Mouse (Mus musculus) CH12.LX (cell line): Measurements from ENCODE around the gene Gm48551. TPM values are rescaled to one million over a fixed set of nuclear protein-coding genes. Genes with fewer than 3 reads are reported as not detected.
A peak's percentile ranks its signal among the peaks of the same experiment; 100 is the strongest.

Experiments
- DNase-seq: peaks from one replicate; pipeline ENCODE4 v3.0.0-alpha.2; 2013; ENCODE audit errors: extremely low read depth
- H3K27ac ChIP-seq: 2 replicates; pipeline ENCODE4 v1.5.1; 2012; ENCODE audit warnings: low read depth, mild to moderate bottlenecking, control low read depth, moderate library complexity; ENCODE audit not compliant: insufficient read depth
- H3K27me3 ChIP-seq: replicated peaks from 2 replicates; pipeline ENCODE3; 2012; ENCODE audit warnings: inconsistent platforms
- H3K36me3 ChIP-seq, 2 experiments: replicated peaks in 1 of 2; 2 replicates each; pipeline versions ENCODE3 to v1.6.1; 2012; ENCODE audit warnings: inconsistent platforms in 1 of 2, low read length in 1 of 2, mild to moderate bottlenecking in 1 of 2, mixed read lengths in 1 of 2, moderate library complexity in 1 of 2; ENCODE audit not compliant: control insufficient read depth in 1 of 2, insufficient read depth in 1 of 2
- H3K4me1 ChIP-seq, 2 experiments: 2 replicates each; pipeline ENCODE4 v1.6.1; 2012; ENCODE audit warnings: inconsistent platforms in 1 of 2, moderate library complexity in 1 of 2; ENCODE audit not compliant: insufficient read depth in 2 of 2, control insufficient read depth in 1 of 2
- H3K4me2 ChIP-seq: 2 replicates; pipeline ENCODE4 v1.6.1; 2012; ENCODE audit warnings: low read depth, mild to moderate bottlenecking, control low read depth; ENCODE audit not compliant: poor library complexity, insufficient read depth, severe bottlenecking
- H3K4me3 ChIP-seq, 3 experiments: fragments of 150-350 bp in 1 of 3; sonication (generic) in 1 of 3; replicated peaks in 1 of 3; 2 replicates each; pipeline versions ENCODE3 to v1.5.1; 2011 to 2012; ENCODE audit warnings: low read depth in 2 of 3, low read length in 2 of 3, mild to moderate bottlenecking in 2 of 3, moderate library complexity in 2 of 3, control low read depth in 1 of 3, improper control_type of control experiment in 1 of 3, inconsistent platforms in 1 of 3, mixed read lengths in 1 of 3; ENCODE audit not compliant: poor library complexity in 1 of 3
- H3K79me2 ChIP-seq: replicated peaks from 2 replicates; pipeline ENCODE4 v1.6.1; 2012; ENCODE audit warnings: mild to moderate bottlenecking, moderate library complexity; ENCODE audit not compliant: control insufficient read depth, poor library complexity, insufficient read depth, severe bottlenecking; ENCODE audit errors: extremely low read depth
- H3K9ac ChIP-seq: 2 replicates; pipeline ENCODE4 v1.6.1; 2012; ENCODE audit warnings: low read depth, mild to moderate bottlenecking, control low read depth, moderate library complexity; ENCODE audit not compliant: insufficient read depth
- H3K9me3 ChIP-seq: replicated peaks from 2 replicates; pipeline ENCODE3; 2012; ENCODE audit warnings: low read length, inconsistent platforms, mixed read lengths
- BHLHE40 ChIP-seq: IDR thresholded peaks from 2 replicates; pipeline ENCODE4 v1.6.1; 2011; ENCODE audit warnings: mild to moderate bottlenecking, low read depth, low read length, improper control_type of control experiment
- CHD2 ChIP-seq: IDR thresholded peaks from 2 replicates; pipeline ENCODE4 v1.6.1; 2011; ENCODE audit warnings: low read length, improper control_type of control experiment
- CTCF ChIP-seq, 2 experiments: IDR thresholded peaks in 1 of 2; conservative IDR thresholded peaks in 1 of 2; 2 replicates each; pipeline ENCODE4 v1.5.1; 2011 to 2012; ENCODE audit warnings: low read depth in 2 of 2, low read length in 2 of 2, improper control_type of control experiment in 1 of 2, inconsistent platforms in 1 of 2, mild to moderate bottlenecking in 1 of 2, moderate library complexity in 1 of 2
- E2F4 ChIP-seq: IDR thresholded peaks from 2 replicates; pipeline ENCODE4 v1.6.1; 2011; ENCODE audit warnings: low read depth, low read length, improper control_type of control experiment; ENCODE audit not compliant: insufficient replicate concordance
- EP300 ChIP-seq: IDR thresholded peaks from 2 replicates; pipeline ENCODE4 v1.6.1; 2011; ENCODE audit warnings: low read length, improper control_type of control experiment
- ETS1 ChIP-seq: conservative IDR thresholded peaks from 2 replicates; pipeline ENCODE4 v1.6.1; 2012; ENCODE audit warnings: low read depth, mild to moderate bottlenecking, inconsistent platforms, low read length, improper control_type of control experiment, moderate library complexity
- GABPA ChIP-seq: IDR thresholded peaks from 2 replicates; pipeline ENCODE4 v1.6.1; 2012; ENCODE audit warnings: low read depth, low read length, improper control_type of control experiment, inconsistent platforms; ENCODE audit not compliant: insufficient replicate concordance
- HCFC1 ChIP-seq: IDR thresholded peaks from 2 replicates; pipeline ENCODE4 v1.6.1; 2012; ENCODE audit warnings: low read depth, mild to moderate bottlenecking, inconsistent platforms, low read length, improper control_type of control experiment
- JUN ChIP-seq: IDR thresholded peaks from 2 replicates; pipeline ENCODE4 v1.6.1; 2011; ENCODE audit warnings: low read depth, mild to moderate bottlenecking, low read length, improper control_type of control experiment, moderate library complexity; ENCODE audit not compliant: insufficient read depth
- JUND ChIP-seq: conservative IDR thresholded peaks from 2 replicates; pipeline ENCODE4 v1.6.1; 2011; ENCODE audit warnings: low read depth, low read length, improper control_type of control experiment
- KAT2A ChIP-seq: IDR thresholded peaks from 2 replicates; pipeline ENCODE4 v1.6.1; 2012; ENCODE audit warnings: low read length, improper control_type of control experiment, inconsistent platforms; ENCODE audit not compliant: insufficient replicate concordance
- MAFK ChIP-seq: IDR thresholded peaks from 2 replicates; pipeline ENCODE4 v1.6.1; 2011; ENCODE audit warnings: low read length, improper control_type of control experiment; ENCODE audit not compliant: insufficient replicate concordance
- MAX ChIP-seq: IDR thresholded peaks from 2 replicates; pipeline ENCODE4 v1.6.1; 2011; ENCODE audit warnings: low read length, improper control_type of control experiment
- MAZ ChIP-seq: IDR thresholded peaks from 2 replicates; pipeline ENCODE4 v1.6.1; 2012; ENCODE audit warnings: low read depth, mild to moderate bottlenecking, inconsistent platforms, low read length, improper control_type of control experiment, moderate library complexity
- MEF2A ChIP-seq: IDR thresholded peaks from 2 replicates; pipeline ENCODE4 v1.6.1; 2014; ENCODE audit warnings: low read depth, mild to moderate bottlenecking, inconsistent platforms, low read length, improper control_type of control experiment, borderline replicate concordance
- MXI1 ChIP-seq: IDR thresholded peaks from 2 replicates; pipeline ENCODE4 v1.6.1; 2011; ENCODE audit warnings: mild to moderate bottlenecking, low read depth, low read length, improper control_type of control experiment
- MYC ChIP-seq: IDR thresholded peaks from 2 replicates; pipeline ENCODE4 v1.6.1; 2011; ENCODE audit warnings: low read depth, mild to moderate bottlenecking, improper control_type of control experiment, low read length
- NELFE ChIP-seq: IDR thresholded peaks from 2 replicates; pipeline ENCODE4 v1.6.1; 2011; ENCODE audit warnings: low read depth, low read length, improper control_type of control experiment
- NRF1 ChIP-seq: IDR thresholded peaks from 2 replicates; pipeline ENCODE4 v1.6.1; 2014; ENCODE audit warnings: low read depth, mild to moderate bottlenecking, inconsistent platforms, low read length, improper control_type of control experiment, moderate library complexity
- PAX5 ChIP-seq: IDR thresholded peaks from 2 replicates; pipeline ENCODE4 v1.6.1; 2012; ENCODE audit warnings: low read length, inconsistent platforms, mixed read lengths
- POLR2A ChIP-seq: IDR thresholded peaks from 2 replicates; pipeline ENCODE4 v1.6.1; 2011; ENCODE audit warnings: low read depth, mild to moderate bottlenecking, improper control_type of control experiment, low read length
- POLR2AphosphoS2 ChIP-seq: IDR thresholded peaks from 2 replicates; pipeline ENCODE4 v1.6.1; 2011; ENCODE audit warnings: low read depth, low read length, improper control_type of control experiment
- RAD21 ChIP-seq: IDR thresholded peaks from 2 replicates; pipeline ENCODE4 v1.6.1; 2011; ENCODE audit warnings: low read depth, mild to moderate bottlenecking, low read length, improper control_type of control experiment, moderate library complexity
- SIN3A ChIP-seq: IDR thresholded peaks from 2 replicates; pipeline ENCODE4 v1.6.1; 2012; ENCODE audit warnings: low read length, improper control_type of control experiment, inconsistent platforms
- SMC3 ChIP-seq: IDR thresholded peaks from 2 replicates; pipeline ENCODE4 v1.6.1; 2011; ENCODE audit warnings: low read depth, low read length, improper control_type of control experiment
- TCF12 ChIP-seq: IDR thresholded peaks from 2 replicates; pipeline ENCODE4 v1.6.1; 2014; ENCODE audit warnings: low read depth, mild to moderate bottlenecking, inconsistent platforms, low read length, improper control_type of control experiment
- UBTF ChIP-seq: IDR thresholded peaks from 2 replicates; pipeline ENCODE4 v1.6.1; 2012; ENCODE audit warnings: low read depth, mild to moderate bottlenecking, inconsistent platforms, low read length, improper control_type of control experiment, moderate library complexity
- USF1 ChIP-seq: IDR thresholded peaks from 2 replicates; pipeline ENCODE4 v1.6.1; 2014; ENCODE audit warnings: low read depth, mild to moderate bottlenecking, inconsistent platforms, low read length, improper control_type of control experiment
- USF2 ChIP-seq: conservative IDR thresholded peaks from 2 replicates; pipeline ENCODE4 v1.6.1; 2011; ENCODE audit warnings: low read depth, low read length, improper control_type of control experiment
- ZC3H11A ChIP-seq: IDR thresholded peaks from 2 replicates; pipeline ENCODE4 v1.6.1; 2012; ENCODE audit warnings: low read depth, mild to moderate bottlenecking, inconsistent platforms, low read length, improper control_type of control experiment
- ZMIZ1 ChIP-seq: IDR thresholded peaks from 2 replicates; pipeline ENCODE4 v1.6.1; 2012; ENCODE audit warnings: low read depth, mild to moderate bottlenecking, inconsistent platforms, low read length, improper control_type of control experiment
- ZNF384 ChIP-seq: IDR thresholded peaks from 2 replicates; pipeline ENCODE4 v1.6.1; 2012; ENCODE audit warnings: low read depth, low read length, improper control_type of control experiment, inconsistent platforms
- dilution Hi-C: fragments of 300-500 bp; cut with MboI; formaldehyde crosslinking; loops from 2 replicates; pipeline ENCODE4 v1.14.3; 2020; ENCODE audit warnings: low sequenced_read_pairs; ENCODE audit not compliant: extremely low pct_unique_long_range_greater_than_20kb, extremely low pct_ligation_motif_present
- in situ Hi-C: fragments of 300-500 bp; cut with MboI; formaldehyde crosslinking; loops from 3 replicates; pipeline ENCODE4 v1.14.3; 2019; ENCODE audit warnings: low sequenced_read_pairs, low pct_ligation_motif_present, low pct_unique_long_range_greater_than_20kb, mixed read lengths
- polyA plus RNA-seq: library from polyadenylated mRNA; unstranded; fragments of >175 nt; gene quantifications from 2 replicates; pipeline ENCODE4 v1.2.1, GENCODE M21; 2012; ENCODE audit warnings: low read depth; ENCODE audit not compliant: insufficient read length
- total RNA-seq, 2 experiments: library from RNA; depleted of rRNA; stranded (reverse); fragments of 300-350 nt in 1 of 2; fragments of >200 nt in 1 of 2; gene quantifications; 2 replicates each; pipeline ENCODE4 v1.2.3; 2012 to 2014

Gene Gm48551
- total and polyA plus RNA-seq, 3 experiments: 1.0 to 3.4 (median 1.2) TPM

DNA sequence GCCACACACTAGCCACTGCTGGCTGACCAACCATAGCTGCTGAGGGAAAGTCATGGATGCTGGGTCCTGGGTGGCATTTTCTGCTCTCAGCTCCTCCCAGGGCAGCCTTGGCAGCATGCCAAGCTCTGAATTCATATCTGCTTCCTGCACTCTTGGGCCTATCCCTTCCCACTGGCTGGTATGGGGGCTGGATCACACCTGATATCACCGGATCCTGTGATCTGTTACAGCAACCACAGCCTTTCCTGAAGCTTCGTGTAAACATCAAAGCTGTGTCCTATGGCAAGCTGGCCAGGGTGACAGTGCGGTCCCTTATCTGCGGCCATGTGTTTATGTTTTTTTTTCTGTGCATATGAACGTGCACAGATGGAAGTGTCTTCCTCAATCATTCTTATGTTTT lies 2.2 kb upstream of the Gm48551 start:
- in situ Hi-C loops: loop anchor here (5.0 kb wide), 1 partner anchor 150 kb away; no protein-coding TSS in a partner anchor
- H3K4me3 ChIP-seq: no peak overlapping the region
- no peaks in the 10 kb centered on the region for H3K9me3 ChIP-seq
- H3K36me3 ChIP-seq: peaks cover 13 to 15% of the 10 kb centered on the region in 2 experiments
- dilution Hi-C loops: no loop called here
- no peak overlapping the region for H3K27ac ChIP-seq
- H3K9ac ChIP-seq: no peak overlapping the region
- H3K27me3 ChIP-seq: no peaks in the 10 kb centered on the region
- no peak overlapping the region for H3K4me2 ChIP-seq
- TF ChIP-seq MAZ: no peak
- TF ChIP-seq SIN3A: no peak
- no peak for TF ChIP-seq KAT2A
- no peak for TF ChIP-seq CHD2
- TF ChIP-seq GABPA: no peak
- TF ChIP-seq NRF1: no peak
- no peak for TF ChIP-seq USF1
- TF ChIP-seq MAFK: no peak
- TF ChIP-seq E2F4: no peak
- TF ChIP-seq MEF2A: no peak
- TF ChIP-seq HCFC1: no peak
- no peak for TF ChIP-seq ZNF384
- TF ChIP-seq ZC3H11A: no peak
- TF ChIP-seq ZMIZ1: no peak
- DNase-seq: no peak
- peaks cover 7 to 26% of the 10 kb centered on the region in 2 experiments for H3K4me1 ChIP-seq
- H3K79me2 ChIP-seq: peaks cover 25% of the 10 kb centered on the region

DNA sequence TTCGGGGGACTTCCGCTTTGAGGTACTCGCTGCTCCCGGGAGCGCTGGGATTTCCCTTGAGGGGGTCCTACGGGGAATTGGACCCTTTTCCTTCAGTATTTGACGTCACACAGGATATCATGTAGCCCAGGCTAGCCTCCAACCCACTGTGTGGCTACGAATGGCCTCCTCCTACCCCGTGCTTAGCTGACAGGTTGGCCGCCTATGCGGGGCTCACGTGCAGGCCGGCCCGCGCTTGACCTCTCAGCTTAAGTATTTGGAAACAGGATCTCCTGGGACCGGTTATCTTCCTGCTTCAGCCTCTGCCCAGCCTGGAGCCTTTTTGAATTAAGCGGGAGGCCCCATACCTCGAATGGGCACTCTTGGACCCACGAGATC lies 328 bp downstream of the Gm48551 start:
- H3K27me3 ChIP-seq: no peaks in the 10 kb centered on the region
- peak overlapping the region; percentile 64; the same call in 1 of the 2 replicates for H3K4me2 ChIP-seq
- no peak for DNase-seq
- in situ Hi-C loops (loop anchor here (5.0 kb wide), 1 partner anchor 148 kb away; no protein-coding TSS in a partner anchor), dilution Hi-C loops (no loop called here)
- H3K4me1 ChIP-seq: peaks cover 6 to 18% of the 10 kb centered on the region in 2 experiments
- H3K9ac ChIP-seq: peak overlapping the region; percentile 84
- H3K36me3 ChIP-seq: peaks cover 39 to 41% of the 10 kb centered on the region in 2 experiments
- H3K79me2 ChIP-seq: peaks cover 19% of the 10 kb centered on the region
- H3K4me3 ChIP-seq: peak overlapping the region; percentile 82 to 96 (median 87)
- H3K27ac ChIP-seq: peak overlapping the region; percentile 49; the same call in 1 of the 2 replicates
- H3K9me3 ChIP-seq: no peaks in the 10 kb centered on the region
- TF ChIP-seq ZMIZ1 (peak; percentile 8; the same call in 1 of the 2 replicates), RAD21 (no peak), MYC (no peak; the same call in 1 of the 2 replicates), USF1 (no peak), POLR2AphosphoS2 (no peak), SIN3A (0 out of 2 replicates have a peak, but pooled peaks have one; percentile 4), ZC3H11A (no peak), MAX (no peak; the same call in 1 of the 2 replicates), ETS1 (no peak), GABPA (no peak), UBTF (no peak), CTCF (conservative IDR thresholded peaks at IDR 0.05 in 1 of 2, IDR thresholded peaks at IDR 0.05 in 1 of 2; ENCODE audit: low read depth in 2 of 2, low read length in 2 of 2) (no peak), NELFE (no peak), TCF12 (no peak; the same call in 1 of the 2 replicates), MAFK (no peak), CHD2 (no peak), POLR2A (no peak), MEF2A (no peak; the same call in 1 of the 2 replicates), PAX5 (no peak), MXI1 (peak; percentile 51), USF2 (no peak), SMC3 (no peak), E2F4 (no peak), EP300 (no peak), BHLHE40 (peak; percentile 74), JUND (no peak), JUN (no peak), ZNF384 (no peak)
